Mouse (Mus musculus) brain, embryonic 14.5 days (tissue): ENCODE data around the gene Pkp1.

Experiments
- CTCF ChIP-seq: fragments of 200-500 bp; IDR thresholded peaks from 2 replicates; pipeline ENCODE4 v1.5.1; 2012; ENCODE audit warnings: inconsistent platforms, mild to moderate bottlenecking, moderate library complexity, borderline replicate concordance; ENCODE audit not compliant: insufficient read depth, insufficient read length; ENCODE audit errors: extremely low read depth
- POLR2A ChIP-seq: fragments of 200-500 bp; IDR thresholded peaks from 2 replicates; pipeline ENCODE4 v1.6.1; 2012; ENCODE audit warnings: mild to moderate bottlenecking, inconsistent platforms, borderline replicate concordance; ENCODE audit not compliant: poor library complexity, insufficient read depth, insufficient read length, severe bottlenecking; ENCODE audit errors: extremely low read depth

GRCm38 (mm10) chr1:135946247-135946646, 27.2 kb upstream of the Pkp1 start:
- TF ChIP-seq CTCF (no peak), POLR2A (no peak)
